Mouse (Mus musculus): ENCODE measurements around the gene Cnnm1. TPM values are rescaled to one million over a fixed set of nuclear protein-coding genes. Genes with fewer than 3 reads are reported as not detected.

Gene Cnnm1
- polyA plus RNA-seq, 1 experiment from 2014 or later = 2.3 TPM

GRCm38 (mm10) chr19:43459948-43460347, 19.7 kb downstream of the Cnnm1 start:
- Histone ChIP-seq H3K4me2 (ENCODE audit: low read length) (no peak overlapping the region), H3K9me3 (ENCODE audit: control insufficient read depth, low read length) (no peaks in the 10 kb centered on the region; the same call in 1 of the 2 replicates), H3K27me3 (ENCODE audit: control insufficient read depth, insufficient read depth, low read length) (no peaks in the 10 kb centered on the region), H3K4me1 (ENCODE audit: control insufficient read depth, insufficient read depth, low read length) (no peaks in the 10 kb centered on the region), H3K27ac (replicated peaks; ENCODE audit: low read depth, low read length) (no peak overlapping the region), H3K4me3 (replicated peaks; ENCODE audit: low read depth, low read length) (no peak overlapping the region), H3K36me3 (ENCODE audit: control insufficient read depth, insufficient read depth, low read length) (no peaks in the 10 kb centered on the region), H3K9ac (replicated peaks; ENCODE audit: low read length) (no peak overlapping the region)
- whole genome bisulfite sequencing = 75% methylated on average over 4 of the region's 4 CpGs
- ATAC-seq (ENCODE audit: low FRiP score, low TSS enrichment) (no peak), DNase-seq (no peak)

GRCm38 (mm10) chr19:43460481-43460880, 20.2 kb downstream of the Cnnm1 start:
- no peak overlapping the region for H3K9ac ChIP-seq (replicated peaks; ENCODE audit: low read length)
- no peaks in the 10 kb centered on the region for H3K27me3 ChIP-seq (ENCODE audit: control insufficient read depth, insufficient read depth, low read length)
- H3K4me2 ChIP-seq (ENCODE audit: low read length) = no peak overlapping the region
- 93% methylated on average over 12 of the region's 12 CpGs for WGBS
- no peak overlapping the region for H3K4me3 ChIP-seq (replicated peaks; ENCODE audit: low read depth, low read length)
- no peaks in the 10 kb centered on the region for H3K36me3 ChIP-seq (ENCODE audit: control insufficient read depth, insufficient read depth, low read length)
- H3K4me1 ChIP-seq (ENCODE audit: control insufficient read depth, insufficient read depth, low read length) = no peaks in the 10 kb centered on the region
- no peaks in the 10 kb centered on the region; the same call in 1 of the 2 replicates for H3K9me3 ChIP-seq (ENCODE audit: control insufficient read depth, low read length)
- ATAC-seq (ENCODE audit: low FRiP score, low TSS enrichment) (no peak), DNase-seq (no peak)
- no peak overlapping the region for H3K27ac ChIP-seq (replicated peaks; ENCODE audit: low read depth, low read length)

- WGBS = 87% methylated on average over 3 of the region's 3 CpGs
- H3K27ac ChIP-seq (replicated peaks; ENCODE audit: low read depth, low read length) = no peak overlapping the region
- DNase-seq (no peak), ATAC-seq (ENCODE audit: low FRiP score, low TSS enrichment) (no peak)
- no peak overlapping the region for H3K4me3 ChIP-seq (replicated peaks; ENCODE audit: low read depth, low read length)
- H3K27me3 ChIP-seq (ENCODE audit: control insufficient read depth, insufficient read depth, low read length) = no peaks in the 10 kb centered on the region
- no peaks in the 10 kb centered on the region for H3K4me1 ChIP-seq (ENCODE audit: control insufficient read depth, insufficient read depth, low read length)
- H3K9ac ChIP-seq (replicated peaks; ENCODE audit: low read length) = no peak overlapping the region
- no peaks in the 10 kb centered on the region; the same call in 1 of the 2 replicates for H3K9me3 ChIP-seq (ENCODE audit: control insufficient read depth, low read length)
- H3K4me2 ChIP-seq (ENCODE audit: low read length) = no peak overlapping the region
- H3K36me3 ChIP-seq (ENCODE audit: control insufficient read depth, insufficient read depth, low read length) = no peaks in the 10 kb centered on the region
Observed at GRCm38 (mm10) chr19:43462141-43462540, 21.9 kb downstream of the Cnnm1 start.

- Histone ChIP-seq H3K27me3 (ENCODE audit: control insufficient read depth, insufficient read depth, low read length) (no peaks in the 10 kb centered on the region), H3K9me3 (ENCODE audit: control insufficient read depth, low read length) (no peaks in the 10 kb centered on the region; the same call in 1 of the 2 replicates), H3K27ac (replicated peaks; ENCODE audit: low read depth, low read length) (no peak overlapping the region), H3K4me1 (ENCODE audit: control insufficient read depth, insufficient read depth, low read length) (no peaks in the 10 kb centered on the region), H3K4me2 (ENCODE audit: low read length) (no peak overlapping the region), H3K4me3 (replicated peaks; ENCODE audit: low read depth, low read length) (no peak overlapping the region), H3K9ac (replicated peaks; ENCODE audit: low read length) (no peak overlapping the region), H3K36me3 (ENCODE audit: control insufficient read depth, insufficient read depth, low read length) (no peaks in the 10 kb centered on the region)
- 92% methylated on average over 7 of the region's 7 CpGs for WGBS
- no peak for ATAC-seq (ENCODE audit: low FRiP score, low TSS enrichment)
- no peak for DNase-seq
Observed at GRCm38 (mm10) chr19:43463546-43464293, 23.5 kb downstream of the Cnnm1 start.

- Histone ChIP-seq H3K9ac (replicated peaks; ENCODE audit: low read length) (no peak overlapping the region), H3K4me2 (ENCODE audit: low read length) (no peak overlapping the region), H3K36me3 (ENCODE audit: control insufficient read depth, insufficient read depth, low read length) (no peaks in the 10 kb centered on the region), H3K27ac (replicated peaks; ENCODE audit: low read depth, low read length) (no peak overlapping the region), H3K4me1 (ENCODE audit: control insufficient read depth, insufficient read depth, low read length) (no peaks in the 10 kb centered on the region), H3K9me3 (ENCODE audit: control insufficient read depth, low read length) (no peaks in the 10 kb centered on the region; the same call in 1 of the 2 replicates), H3K4me3 (replicated peaks; ENCODE audit: low read depth, low read length) (no peak overlapping the region), H3K27me3 (ENCODE audit: control insufficient read depth, insufficient read depth, low read length) (no peaks in the 10 kb centered on the region)
- DNase-seq (no peak), ATAC-seq (ENCODE audit: low FRiP score, low TSS enrichment) (no peak)
- 87% methylated on average over 3 of the region's 3 CpGs for WGBS
Observed at GRCm38 (mm10) chr19:43464294-43464687, 24.1 kb downstream of the Cnnm1 start.

GRCm38 (mm10) chr19:43465076-43465475, 24.8 kb downstream of the Cnnm1 start:
- Histone ChIP-seq H3K4me1 (ENCODE audit: control insufficient read depth, insufficient read depth, low read length) (no peaks in the 10 kb centered on the region), H3K9me3 (ENCODE audit: control insufficient read depth, low read length) (no peaks in the 10 kb centered on the region; the same call in 1 of the 2 replicates), H3K27me3 (ENCODE audit: control insufficient read depth, insufficient read depth, low read length) (no peaks in the 10 kb centered on the region), H3K4me3 (replicated peaks; ENCODE audit: low read depth, low read length) (no peak overlapping the region), H3K9ac (replicated peaks; ENCODE audit: low read length) (no peak overlapping the region), H3K36me3 (ENCODE audit: control insufficient read depth, insufficient read depth, low read length) (no peaks in the 10 kb centered on the region), H3K4me2 (ENCODE audit: low read length) (no peak overlapping the region), H3K27ac (replicated peaks; ENCODE audit: low read depth, low read length) (no peak overlapping the region)
- ATAC-seq (ENCODE audit: low FRiP score, low TSS enrichment) (no peak), DNase-seq (no peak)
- WGBS = 93% methylated on average over 11 of the region's 11 CpGs

GRCm38 (mm10) chr19:43465601-43466255, 25.5 kb downstream of the Cnnm1 start:
- H3K9ac ChIP-seq (replicated peaks; ENCODE audit: low read length) = no peak overlapping the region
- H3K27me3 ChIP-seq (ENCODE audit: control insufficient read depth, insufficient read depth, low read length) = no peaks in the 10 kb centered on the region
- no peaks in the 10 kb centered on the region for H3K4me1 ChIP-seq (ENCODE audit: control insufficient read depth, insufficient read depth, low read length)
- no peak overlapping the region for H3K27ac ChIP-seq (replicated peaks; ENCODE audit: low read depth, low read length)
- H3K36me3 ChIP-seq (ENCODE audit: control insufficient read depth, insufficient read depth, low read length) = no peaks in the 10 kb centered on the region
- 94% methylated on average over 14 of the region's 14 CpGs for WGBS
- no peak overlapping the region for H3K4me2 ChIP-seq (ENCODE audit: low read length)
- no peaks in the 10 kb centered on the region; the same call in 1 of the 2 replicates for H3K9me3 ChIP-seq (ENCODE audit: control insufficient read depth, low read length)
- no peak overlapping the region for H3K4me3 ChIP-seq (replicated peaks; ENCODE audit: low read depth, low read length)
- DNase-seq (no peak), ATAC-seq (ENCODE audit: low FRiP score, low TSS enrichment) (no peak)

GRCm38 (mm10) chr19:43467927-43468685, 27.9 kb downstream of the Cnnm1 start:
- ATAC-seq (ENCODE audit: low FRiP score, low TSS enrichment) (no peak), DNase-seq (no peak)
- H3K36me3 ChIP-seq (ENCODE audit: control insufficient read depth, insufficient read depth, low read length) = no peaks in the 10 kb centered on the region
- no peak overlapping the region for H3K27ac ChIP-seq (replicated peaks; ENCODE audit: low read depth, low read length)
- no peak overlapping the region for H3K4me2 ChIP-seq (ENCODE audit: low read length)
- WGBS = 89% methylated on average over 12 of the region's 12 CpGs
- H3K27me3 ChIP-seq (ENCODE audit: control insufficient read depth, insufficient read depth, low read length) = no peaks in the 10 kb centered on the region
- H3K9ac ChIP-seq (replicated peaks; ENCODE audit: low read length) = no peak overlapping the region
- H3K9me3 ChIP-seq (ENCODE audit: control insufficient read depth, low read length) = no peaks in the 10 kb centered on the region
- H3K4me3 ChIP-seq (replicated peaks; ENCODE audit: low read depth, low read length) = no peak overlapping the region
- H3K4me1 ChIP-seq (ENCODE audit: control insufficient read depth, insufficient read depth, low read length) = no peaks in the 10 kb centered on the region

Measured in midbrain, embryonic 14.5 days (tissue).